Mouse (Mus musculus) heart, adult 9 months (tissue): ENCODE data around the gene Ran.

Source experiments
- DNase-seq, 2 experiments: peaks; one replicate each; pipeline ENCODE4 v3.0.0; 2022; ENCODE audit warnings: low spot score in 2 of 2

Gene Ran

DNA sequence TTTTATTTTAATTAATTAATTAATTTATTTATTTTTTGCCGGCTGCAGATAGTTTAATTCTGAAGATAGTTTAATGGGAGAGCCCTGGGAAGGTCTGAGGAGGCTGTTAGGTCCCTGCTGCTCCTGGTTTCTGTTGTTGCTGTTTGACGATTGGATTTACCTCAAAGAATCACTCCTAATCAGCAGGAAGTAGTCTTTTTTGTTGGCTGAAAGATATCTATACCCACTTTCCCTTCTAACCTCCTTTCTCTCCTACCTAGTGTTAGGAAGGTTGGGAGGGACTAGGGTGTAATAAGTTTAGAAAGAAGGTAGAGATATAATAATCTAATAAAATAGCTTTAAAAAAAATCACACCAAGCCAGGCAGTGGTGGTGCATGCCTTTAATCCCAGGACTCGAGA lies 4.8 kb upstream of the Ran start:
- DNase-seq, result no peak

GRCm38 (mm10) chr5:129015540-129015939 lies 4.3 kb upstream of the Ran start:
- no peak for DNase-seq

DNA sequence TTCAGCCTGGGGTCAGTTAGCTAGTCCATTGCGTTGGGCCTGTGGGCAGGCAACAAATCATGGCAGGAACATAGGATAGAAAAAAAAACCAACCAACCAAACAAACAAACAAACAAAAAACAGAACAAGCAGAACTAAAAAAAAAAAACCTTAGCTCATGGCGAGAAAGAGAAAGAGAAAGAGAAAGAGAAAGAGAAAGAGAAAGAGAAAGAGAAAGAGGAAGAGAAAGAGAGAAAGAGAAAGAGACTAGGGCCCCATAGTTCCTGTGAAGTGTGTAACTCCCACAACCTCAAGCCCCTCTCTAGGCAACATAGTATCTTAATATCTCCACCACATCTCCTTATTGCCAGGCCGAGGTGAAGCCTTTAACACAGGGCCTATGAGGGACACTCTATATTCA lies 3.5 kb upstream of the Ran start:
- no peak for DNase-seq

GRCm38 (mm10) chr5:129018782-129019489 lies 933 bp upstream of the Ran start:
- DNase-seq, result no peak

DNA sequence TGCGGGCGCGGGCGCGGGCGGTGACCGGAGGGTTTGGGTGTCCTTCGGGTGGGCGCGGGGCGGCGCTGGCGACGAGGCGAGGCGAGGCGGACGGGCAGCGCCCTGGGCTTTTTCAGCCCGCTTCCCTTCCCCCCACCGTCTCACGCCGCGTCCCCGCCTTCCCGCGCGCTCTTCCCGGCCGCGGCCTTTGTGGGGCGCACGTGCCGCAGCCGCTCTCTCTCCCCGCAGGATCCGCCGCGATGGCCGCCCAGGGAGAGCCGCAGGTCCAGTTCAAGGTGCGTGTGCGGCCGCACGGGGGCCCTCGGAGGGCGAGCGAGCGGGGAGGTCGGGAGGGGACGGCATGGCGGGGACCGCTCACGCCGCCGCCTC lies 415 bp downstream of the Ran start:
- no peak for DNase-seq

DNA sequence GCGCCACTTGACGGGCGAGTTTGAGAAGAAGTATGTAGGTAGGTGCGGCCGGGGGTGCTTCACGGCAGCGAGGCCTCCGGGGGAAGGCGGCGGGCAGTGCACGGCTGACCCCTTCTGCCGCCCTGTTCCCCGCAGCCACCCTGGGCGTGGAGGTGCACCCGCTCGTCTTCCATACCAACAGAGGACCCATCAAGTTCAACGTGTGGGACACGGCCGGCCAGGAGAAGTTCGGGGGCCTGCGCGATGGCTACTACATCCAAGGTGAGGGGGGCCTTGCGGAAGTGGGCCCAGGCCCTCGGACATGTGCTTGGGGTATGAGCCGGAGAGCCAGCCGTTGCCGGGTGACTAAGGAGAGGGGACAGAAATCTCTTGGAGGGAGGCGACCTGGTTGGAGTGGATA lies 862 bp downstream of the Ran start:
- peak; percentile 11 to 30 for DNase-seq

DNA sequence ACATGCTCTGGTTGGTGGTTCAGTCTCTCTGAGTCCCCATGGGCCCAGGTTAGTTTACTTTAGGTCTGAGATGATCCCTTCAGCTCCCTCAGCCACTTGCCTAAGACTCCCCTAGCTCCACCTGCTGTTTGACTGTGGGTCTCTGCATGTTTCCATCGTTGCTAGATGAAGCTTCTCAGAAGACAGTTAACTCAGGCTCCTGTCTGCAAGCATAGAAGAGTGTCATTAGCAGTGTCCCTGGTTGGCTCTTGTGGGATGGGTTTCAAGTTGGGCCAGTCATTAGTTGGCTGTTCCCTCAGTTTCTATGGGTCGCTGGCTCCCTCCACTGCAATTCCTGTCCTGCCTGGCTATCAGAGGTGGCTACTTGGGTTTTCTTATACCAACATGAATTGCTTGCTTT lies 5.2 kb downstream of the Ran start:
- DNase-seq, result no peak

DNA sequence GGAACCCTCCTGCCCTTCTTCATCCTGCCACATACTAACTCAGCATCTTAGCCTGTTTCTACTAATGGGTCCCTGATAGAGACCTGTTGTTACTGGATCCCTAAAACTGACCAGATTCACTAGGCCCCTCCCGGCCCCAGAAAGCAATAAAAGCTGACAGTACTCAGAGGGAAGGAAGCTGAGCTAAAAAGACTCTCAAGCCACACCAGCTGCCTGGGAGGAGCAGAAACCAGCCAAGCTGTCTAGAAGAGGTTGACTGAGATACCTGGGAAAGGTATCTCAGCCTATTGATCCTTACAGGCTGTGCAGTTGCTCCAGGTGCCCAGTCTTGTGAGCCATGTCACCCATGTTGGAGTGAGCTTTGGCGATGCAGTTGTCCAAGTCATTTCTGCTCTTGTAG lies 5.9 kb downstream of the Ran start:
- DNase-seq, result no peak

DNA sequence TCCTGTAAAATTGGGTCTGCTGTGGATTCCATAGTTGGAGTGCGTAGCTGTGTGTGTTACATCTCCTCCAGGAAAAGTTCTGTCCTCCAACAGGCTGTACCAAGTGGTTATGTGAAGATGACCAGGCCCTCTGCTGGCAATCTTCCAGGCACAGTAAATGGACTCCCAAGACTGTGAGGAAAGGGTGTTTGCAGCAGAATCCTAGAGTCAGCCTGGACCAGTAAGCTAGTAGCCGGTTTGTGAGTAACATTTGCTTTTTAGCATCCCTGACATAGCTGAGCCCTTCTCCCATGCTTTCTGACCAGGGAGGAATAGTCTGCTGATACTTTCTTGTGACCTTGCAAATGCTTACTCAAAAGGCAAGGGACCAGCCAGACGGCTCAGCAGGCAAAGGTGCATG lies 6.3 kb downstream of the Ran start:
- DNase-seq, result no peak

DNA sequence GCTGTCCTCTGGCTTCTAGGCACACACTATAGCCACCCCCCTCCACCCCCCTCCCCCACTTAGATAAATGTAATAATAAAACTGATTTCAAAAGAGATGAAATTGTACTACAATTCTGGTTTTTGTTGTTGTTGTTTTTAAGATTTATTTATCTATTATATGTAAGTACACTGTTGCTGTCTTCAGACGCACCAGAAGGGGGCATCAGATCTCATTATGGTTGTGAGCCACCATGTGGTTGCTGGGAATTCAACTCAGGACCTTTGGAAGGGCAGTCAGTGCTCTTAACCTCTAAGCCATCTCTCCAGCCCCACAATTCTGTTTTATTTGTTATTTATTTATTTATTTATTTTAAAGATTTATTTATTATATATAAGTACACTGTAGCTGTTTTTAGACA lies 6.8 kb downstream of the Ran start:
- no peak for DNase-seq

GRCm38 (mm10) chr5:129029131-129029723 lies 9.4 kb downstream of the Ran start:
- DNase-seq, result no peak

- no peak for DNase-seq
Observed at GRCm38 (mm10) chr5:129036678-129037077, 16.8 kb downstream of the Ran start.

DNA sequence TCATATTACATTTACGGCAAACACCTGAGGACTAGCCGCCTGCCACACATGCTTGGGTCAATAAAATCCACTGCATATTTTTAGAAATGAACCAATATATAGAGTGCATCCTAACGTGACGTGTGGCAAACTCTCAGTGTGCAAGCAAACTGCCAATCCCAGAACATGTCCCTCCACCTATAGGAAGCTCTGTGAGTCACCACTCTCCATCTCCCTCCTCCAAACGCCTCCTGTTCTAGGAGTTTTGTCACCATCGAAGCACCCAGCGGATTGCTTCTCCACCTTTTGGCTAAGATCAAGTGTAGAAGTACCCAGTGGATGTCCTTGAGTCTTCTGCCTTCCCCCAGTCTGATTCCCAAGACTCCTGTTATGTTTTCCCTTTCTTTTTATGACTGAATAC lies 17.9 kb downstream of the Ran start:
- no peak for DNase-seq

DNA sequence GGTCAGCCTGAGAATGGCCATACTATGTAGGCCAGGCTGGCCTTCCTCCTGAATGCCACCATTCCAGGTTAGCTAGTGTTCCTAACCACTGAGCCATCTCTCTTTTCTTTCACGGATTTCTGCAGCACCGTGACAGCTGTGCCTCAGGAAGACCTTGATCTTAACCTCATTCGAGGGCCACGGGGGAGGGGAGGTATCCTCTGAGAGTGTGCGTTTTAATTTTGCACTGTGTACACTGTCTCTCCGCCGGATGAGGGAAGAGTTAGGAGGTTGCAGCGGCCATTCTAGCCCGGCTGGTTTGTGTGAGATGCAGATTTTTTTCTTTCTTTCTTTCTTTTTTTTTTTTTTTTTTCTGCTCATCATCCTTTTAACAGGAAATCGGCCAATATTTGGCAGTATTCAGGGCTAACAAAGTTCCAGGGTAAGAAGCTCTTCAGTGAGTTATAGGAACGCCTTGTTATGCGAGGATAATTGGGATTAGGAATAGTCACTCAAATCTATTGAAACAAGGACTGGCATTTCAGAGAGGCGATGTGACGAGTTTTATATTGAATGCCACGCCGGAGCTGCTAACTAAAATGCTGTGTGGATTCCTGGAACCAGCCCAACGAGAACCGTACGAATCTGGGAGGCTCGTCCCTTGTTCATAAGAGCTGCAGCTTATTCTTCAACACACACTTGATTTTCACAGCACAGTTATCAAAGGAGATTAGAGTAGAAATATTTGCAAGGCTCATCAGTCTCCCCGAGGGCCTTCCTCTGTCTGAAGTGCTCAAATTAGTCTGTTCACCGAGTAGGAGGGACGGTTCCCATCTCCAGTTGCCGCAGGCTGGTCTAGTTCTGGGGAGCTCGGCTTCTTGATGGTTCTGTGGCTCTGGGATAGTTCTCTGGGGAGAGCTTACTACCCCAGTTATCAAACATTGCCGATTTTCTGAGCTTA lies 26.0 kb downstream of the Ran start:
- DNase-seq, result no peak

GRCm38 (mm10) chr5:129049372-129049771 lies 29.5 kb downstream of the Ran start:
- DNase-seq, result no peak

DNA sequence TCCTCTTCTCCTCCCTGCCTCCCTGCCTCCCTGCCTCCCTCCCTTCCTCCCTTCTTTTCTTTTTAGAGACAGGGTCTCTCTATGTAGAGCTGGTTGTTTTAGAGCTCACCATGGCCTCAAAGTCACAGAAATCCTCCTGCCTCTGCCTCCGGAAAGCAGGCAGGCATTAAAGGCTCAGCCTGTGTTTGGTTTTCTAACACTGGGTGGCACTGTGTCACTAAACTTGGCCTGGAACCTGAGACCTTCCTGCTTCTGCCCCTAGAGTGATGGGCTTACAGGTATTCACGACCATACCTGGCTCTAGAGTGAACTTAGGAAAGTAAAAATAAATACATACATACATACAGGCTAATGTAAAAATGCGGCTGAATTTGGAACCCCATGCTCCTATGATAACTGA lies 32.0 kb downstream of the Ran start:
- DNase-seq, result no peak

DNA sequence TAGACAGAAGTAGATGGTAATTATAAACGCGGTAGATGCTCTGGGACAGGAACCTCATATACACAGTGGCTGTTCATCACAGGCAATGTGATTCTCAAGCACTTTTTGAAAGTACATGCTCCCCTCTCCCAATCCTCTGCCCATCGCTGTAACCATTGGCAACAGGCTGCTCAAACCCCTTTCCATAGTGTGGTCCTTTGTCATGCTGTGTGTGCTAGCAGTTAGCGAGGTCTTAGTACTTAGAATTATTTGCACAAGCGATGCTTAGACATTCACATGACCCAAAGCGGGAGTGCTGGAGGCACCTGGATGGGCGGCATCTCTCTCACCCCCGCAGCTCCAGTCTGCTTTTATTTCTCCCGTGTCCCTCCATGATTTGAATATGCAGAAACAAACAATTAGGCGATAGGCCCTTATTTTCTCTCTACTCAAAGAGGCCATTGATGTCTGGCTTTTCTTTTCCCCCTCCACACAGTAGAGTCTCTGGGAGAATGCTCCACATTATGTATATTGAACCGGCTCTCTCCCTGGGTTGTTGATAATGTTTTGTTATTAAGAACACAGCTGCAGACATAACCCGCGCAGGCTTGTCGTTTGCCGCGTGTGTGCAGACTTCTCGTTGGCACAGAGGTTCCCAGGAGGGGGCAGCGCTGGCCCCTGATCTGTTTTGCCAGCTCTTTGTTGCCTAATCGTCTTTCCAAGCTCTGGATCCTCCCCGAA lies 32.9 kb downstream of the Ran start:
- no peak for DNase-seq

GRCm38 (mm10) chr5:129054675-129055284 lies 34.9 kb downstream of the Ran start:
- no peak for DNase-seq

DNA sequence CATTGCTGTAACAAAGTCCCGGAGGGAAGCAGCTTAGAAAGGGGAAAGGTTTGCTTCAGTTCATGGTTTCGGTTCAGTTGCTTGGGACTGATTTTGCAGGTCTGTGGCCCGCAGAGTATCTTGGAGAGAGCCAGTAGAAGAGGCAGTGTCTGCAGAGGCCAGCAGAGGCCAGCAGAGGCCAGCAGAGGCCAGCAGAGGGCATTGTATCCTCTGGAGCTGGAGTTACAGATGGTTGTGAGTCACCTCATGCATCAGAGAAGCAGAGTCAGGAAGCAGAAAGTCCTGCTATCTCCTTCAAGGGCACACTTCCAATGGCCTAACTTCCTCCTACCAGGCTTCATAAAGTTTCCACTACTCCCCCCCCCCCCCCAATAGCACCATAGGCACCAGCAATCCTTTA lies 39.2 kb downstream of the Ran start:
- DNase-seq, result no peak

DNA sequence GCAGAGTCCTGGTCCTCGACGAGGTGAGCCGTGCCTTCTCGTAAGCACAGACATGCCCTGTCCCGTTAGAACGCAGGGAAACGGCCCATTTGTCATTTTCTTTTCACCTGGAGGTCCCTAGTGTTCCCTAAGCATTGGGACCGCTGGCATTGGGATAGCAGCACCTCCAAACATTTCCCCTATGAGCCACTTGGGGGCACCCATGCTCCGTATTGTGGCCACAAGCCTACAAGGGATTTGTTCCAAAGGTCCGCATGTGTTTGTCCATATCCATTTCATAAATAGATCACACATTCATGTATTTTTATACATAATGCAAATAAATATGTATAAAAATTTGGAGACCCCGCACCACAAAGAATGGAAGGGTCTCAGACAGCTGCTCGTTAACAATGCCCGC lies 41.7 kb downstream of the Ran start:
- peak in 1 of 2 experiments; percentile 47 for DNase-seq

- peak; percentile 64 for DNase-seq
Observed at GRCm38 (mm10) chr5:129063037-129063791, 43.3 kb downstream of the Ran start.
